In genomic region chr9:28513905-28514304, GRCm38 (mm10) we compare ENCODE assay signal across 22 mouse cellular contexts.
"Had no signal": no experiment of that assay in that cellular context is flagged by ENCODE, and none has a peak within 500 bp of the region (broad histone marks: within the 10 kb centered on the region; RNA-seq: fewer than 3 reads in every experiment).

No protein-coding gene starts in this region.

- DNase-seq: heart, postnatal 10 days; heart, postnatal 14 days; heart, postnatal 36 days; heart, postnatal 4 days; kidney, adult 11 months; kidney, adult 18-20 months; kidney, adult 2 months; kidney, adult 8-10 months; kidney, adult 9 months; kidney, postnatal 10 days; kidney, postnatal 14 days; kidney, postnatal 25 days; kidney, postnatal 36 days; kidney, postnatal 4 days; layer of hippocampus, adult 9-11 months; layer of hippocampus, postnatal 36 days had no signal

- ATAC-seq: hindbrain, embryonic 16.5 days; hindbrain, postnatal 0 days; inflammation-experienced regulatory T-cells, adult 6 months; intestine, embryonic 15.5 days; intestine, embryonic 16.5 days; intestine, postnatal 0 days had no signal
